Mouse (Mus musculus): ENCODE measurements around the gene Wipf1. TPM values are rescaled to one million over a fixed set of nuclear protein-coding genes. Genes with fewer than 3 reads are reported as not detected.

Gene Wipf1
- polyA plus RNA-seq, 1 experiment from 2014 or later, result 7.5 TPM

- H3K36me3 ChIP-seq (replicated peaks), result no peaks in the 10 kb centered on the region
- no peak overlapping the region for H3K27ac ChIP-seq
- H3K9me3 ChIP-seq, result no peaks in the 10 kb centered on the region
- 90% methylated on average over 6 of the region's 6 CpGs for WGBS
- no peaks in the 10 kb centered on the region for H3K27me3 ChIP-seq (ENCODE audit: poor library complexity, severe bottlenecking)
- no peaks in the 10 kb centered on the region for H3K4me1 ChIP-seq
- no peak for DNase-seq (ENCODE audit: extremely low spot score, low spot score)
- no peak overlapping the region for H3K4me3 ChIP-seq
Measured at GRCm38 (mm10) chr2:73469552-73469951, 60.0 kb downstream of the Wipf1 start.

DNA sequence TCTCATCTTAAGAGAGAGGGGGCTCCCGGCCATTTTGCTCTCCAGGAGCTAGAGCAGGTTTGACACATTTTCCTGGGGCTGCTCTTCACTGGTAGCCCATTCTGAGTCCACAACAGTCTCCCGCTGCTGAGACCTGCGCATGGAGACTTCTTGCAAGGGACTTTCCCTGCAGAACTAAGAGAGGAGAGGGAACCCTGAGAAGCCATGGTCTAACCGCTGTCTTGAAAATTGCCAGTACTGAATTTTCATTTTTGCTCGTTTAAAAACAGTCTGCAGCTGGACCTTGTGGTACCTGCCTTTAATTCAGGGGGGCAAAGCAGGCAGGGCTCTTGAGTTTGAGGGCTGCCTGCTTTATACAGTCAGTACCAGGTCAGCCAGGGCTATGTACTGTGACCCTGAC is 60.5 kb downstream of the Wipf1 start:
- 86% methylated on average over 5 of the region's 5 CpGs for WGBS
- Histone ChIP-seq H3K27me3 (ENCODE audit: poor library complexity, severe bottlenecking) (no peaks in the 10 kb centered on the region), H3K36me3 (replicated peaks) (no peaks in the 10 kb centered on the region), H3K9me3 (no peaks in the 10 kb centered on the region), H3K27ac (no peak overlapping the region), H3K4me3 (no peak overlapping the region), H3K4me1 (no peaks in the 10 kb centered on the region)
- no peak for DNase-seq (ENCODE audit: extremely low spot score, low spot score)

- Histone ChIP-seq H3K9me3 (no peaks in the 10 kb centered on the region), H3K36me3 (replicated peaks) (no peaks in the 10 kb centered on the region), H3K4me1 (no peaks in the 10 kb centered on the region), H3K27ac (no peak overlapping the region), H3K4me3 (no peak overlapping the region), H3K27me3 (ENCODE audit: poor library complexity, severe bottlenecking) (no peaks in the 10 kb centered on the region)
- WGBS, result 87% methylated on average over 7 of the region's 7 CpGs
- no peak for DNase-seq (ENCODE audit: extremely low spot score, low spot score)
Measured at GRCm38 (mm10) chr2:73467071-73467851, 62.3 kb downstream of the Wipf1 start.

DNA sequence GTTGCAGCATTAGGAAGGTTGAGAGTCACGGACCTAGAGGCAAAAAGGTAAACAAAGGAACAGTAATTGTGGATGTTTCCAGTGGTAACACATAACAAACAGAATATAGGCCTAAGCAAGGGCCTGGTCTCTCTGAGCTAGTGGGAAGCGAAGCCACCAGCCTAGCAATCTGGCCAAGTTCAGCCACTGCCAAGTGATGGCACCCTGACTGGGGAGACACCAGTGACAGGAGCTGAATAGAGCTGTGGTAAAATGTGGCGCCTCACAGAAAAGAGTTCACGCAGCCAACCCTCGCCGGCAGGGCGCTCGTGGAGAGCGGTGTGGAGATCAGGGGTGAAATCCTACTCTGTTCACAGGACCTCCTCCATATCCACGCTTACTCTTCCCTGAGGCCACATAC is 63.1 kb downstream of the Wipf1 start:
- 94% methylated on average over 10 of the region's 10 CpGs for WGBS
- H3K4me3 ChIP-seq, result no peak overlapping the region

DNA sequence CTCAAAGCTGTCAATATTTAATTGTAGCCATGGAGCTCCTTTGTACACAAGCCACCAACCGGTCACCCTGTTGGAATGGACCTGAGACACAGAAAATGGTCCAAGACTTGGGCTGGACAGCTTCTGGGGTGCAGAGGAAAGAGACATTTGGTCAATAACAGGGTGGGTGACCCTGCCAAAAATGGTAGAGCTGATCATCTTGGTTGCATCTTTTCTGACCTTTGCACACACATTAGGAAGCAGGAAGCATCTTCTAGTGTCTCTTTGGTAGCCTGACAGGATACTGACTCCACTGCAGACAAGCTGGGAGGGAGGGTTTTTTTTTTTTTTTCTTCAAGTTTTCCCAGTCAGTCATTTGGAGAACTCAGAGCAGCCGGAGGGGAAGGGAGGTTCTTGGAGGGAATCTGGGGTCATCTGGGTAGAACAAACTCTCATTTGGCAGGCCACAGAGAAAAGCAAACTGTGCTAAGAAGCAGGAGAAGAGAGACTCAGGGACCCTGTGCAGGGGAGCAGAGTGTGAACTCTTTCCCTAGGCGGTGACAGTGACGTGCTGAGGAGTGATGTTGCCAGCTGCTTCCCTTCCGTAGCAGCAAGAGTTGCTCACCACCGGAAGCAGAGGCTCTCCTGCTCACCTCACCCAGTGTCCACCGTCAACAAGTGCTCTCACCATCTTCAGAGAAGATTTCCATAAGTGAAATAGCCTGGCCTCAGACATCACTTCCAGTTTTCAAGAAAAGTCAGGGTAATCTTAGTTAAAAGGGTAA is 65.9 kb downstream of the Wipf1 start:
- no peak overlapping the region for H3K27ac ChIP-seq
- H3K36me3 ChIP-seq (replicated peaks), result no peaks in the 10 kb centered on the region
- no peaks in the 10 kb centered on the region for H3K27me3 ChIP-seq (ENCODE audit: poor library complexity, severe bottlenecking)
- H3K4me1 ChIP-seq, result 0 out of 2 replicates have a peak, but pooled peaks cover 3% of the 10 kb centered on the region
- H3K4me3 ChIP-seq, result no peak overlapping the region
- no peak for DNase-seq (ENCODE audit: extremely low spot score, low spot score)
- WGBS, result 69% methylated on average over 7 of the region's 7 CpGs
- H3K9me3 ChIP-seq, result no peaks in the 10 kb centered on the region

More for the DNA sequence above, 63.1 kb downstream of the Wipf1 start:
- Histone ChIP-seq H3K9me3 (no peaks in the 10 kb centered on the region), H3K27me3 (ENCODE audit: poor library complexity, severe bottlenecking) (no peaks in the 10 kb centered on the region), H3K27ac (no peak overlapping the region), H3K4me1 (no peaks in the 10 kb centered on the region), H3K36me3 (replicated peaks) (no peaks in the 10 kb centered on the region)
- no peak for DNase-seq (ENCODE audit: extremely low spot score, low spot score)

GRCm38 (mm10) chr2:73462757-73463339 is 66.7 kb downstream of the Wipf1 start:
- Histone ChIP-seq H3K4me1 (0 out of 2 replicates have a peak, but pooled peaks cover 3% of the 10 kb centered on the region), H3K4me3 (no peak overlapping the region), H3K27ac (no peak overlapping the region), H3K9me3 (no peaks in the 10 kb centered on the region), H3K36me3 (replicated peaks) (no peaks in the 10 kb centered on the region), H3K27me3 (ENCODE audit: poor library complexity, severe bottlenecking) (no peaks in the 10 kb centered on the region)
- DNase-seq (ENCODE audit: extremely low spot score, low spot score), result no peak
- 91% methylated on average over 12 of the region's 12 CpGs for WGBS

DNA sequence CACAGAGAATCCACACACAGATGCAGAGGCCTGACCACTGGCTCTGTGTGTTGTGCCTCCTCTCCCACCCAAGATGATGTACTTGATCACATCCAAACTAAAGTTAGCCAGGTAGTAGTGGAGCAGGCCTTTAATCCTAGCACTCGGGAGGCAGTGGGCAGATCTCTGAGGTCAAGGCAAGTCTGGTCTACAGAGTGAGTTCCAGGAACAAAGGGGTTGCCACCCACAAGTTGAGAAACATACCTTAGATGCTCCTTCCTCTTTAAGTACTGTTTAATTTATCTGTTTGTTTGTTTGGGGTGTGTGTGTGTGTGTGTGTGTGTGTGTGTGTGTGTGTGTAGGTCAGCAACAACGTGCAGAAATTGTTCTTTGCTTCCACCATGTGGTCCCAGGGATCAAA is 67.3 kb downstream of the Wipf1 start:
- H3K9me3 ChIP-seq, result no peaks in the 10 kb centered on the region
- no peaks in the 10 kb centered on the region for H3K36me3 ChIP-seq (replicated peaks)
- no peak overlapping the region for H3K27ac ChIP-seq
- no peaks in the 10 kb centered on the region for H3K27me3 ChIP-seq (ENCODE audit: poor library complexity, severe bottlenecking)
- WGBS, result 80% methylated on average over 2 of the region's 2 CpGs
- H3K4me1 ChIP-seq, result 0 out of 2 replicates have a peak, but pooled peaks cover 3% of the 10 kb centered on the region
- DNase-seq (ENCODE audit: extremely low spot score, low spot score), result no peak
- H3K4me3 ChIP-seq, result no peak overlapping the region

DNA sequence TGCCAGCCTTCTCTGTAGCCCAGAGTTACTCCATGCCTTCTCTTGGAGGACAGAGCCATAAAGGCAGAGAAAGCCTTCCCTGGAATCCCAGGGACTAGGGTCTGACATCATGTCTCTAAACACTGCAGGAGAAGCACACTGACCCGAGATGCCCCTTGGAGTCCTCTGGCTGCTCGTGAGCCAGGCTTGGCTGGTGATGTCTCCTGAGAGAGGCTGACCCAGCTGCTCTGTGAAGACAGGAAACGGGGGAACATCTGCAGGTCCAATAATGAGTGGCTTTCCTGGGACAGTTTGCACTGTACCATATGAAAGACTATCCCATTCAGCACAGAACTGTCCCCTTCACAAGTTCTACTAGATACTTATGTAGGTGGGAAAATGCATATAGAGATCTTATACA is 69.4 kb downstream of the Wipf1 start:
- Histone ChIP-seq H3K27me3 (ENCODE audit: poor library complexity, severe bottlenecking) (no peaks in the 10 kb centered on the region), H3K27ac (no peak overlapping the region), H3K9me3 (no peaks in the 10 kb centered on the region), H3K4me3 (no peak overlapping the region), H3K4me1 (0 out of 2 replicates have a peak, but pooled peaks cover 3% of the 10 kb centered on the region), H3K36me3 (replicated peaks) (no peaks in the 10 kb centered on the region)
- DNase-seq (ENCODE audit: extremely low spot score, low spot score), result no peak
- 69% methylated on average over 3 of the region's 3 CpGs for WGBS

GRCm38 (mm10) chr2:73459607-73460153 is 69.9 kb downstream of the Wipf1 start:
- H3K9me3 ChIP-seq, result no peaks in the 10 kb centered on the region
- no peak overlapping the region for H3K4me3 ChIP-seq
- H3K36me3 ChIP-seq (replicated peaks), result no peaks in the 10 kb centered on the region
- H3K4me1 ChIP-seq, result 0 out of 2 replicates have a peak, but pooled peaks cover 3% of the 10 kb centered on the region
- WGBS, result 92% methylated on average over 4 of the region's 4 CpGs
- H3K27me3 ChIP-seq (ENCODE audit: poor library complexity, severe bottlenecking), result no peaks in the 10 kb centered on the region
- no peak for DNase-seq (ENCODE audit: extremely low spot score, low spot score)
- no peak overlapping the region for H3K27ac ChIP-seq

- Histone ChIP-seq H3K4me1 (0 out of 2 replicates have a peak, but pooled peaks cover 3% of the 10 kb centered on the region), H3K9me3 (no peaks in the 10 kb centered on the region), H3K36me3 (replicated peaks) (no peaks in the 10 kb centered on the region), H3K27ac (no peak overlapping the region), H3K4me3 (no peak overlapping the region), H3K27me3 (ENCODE audit: poor library complexity, severe bottlenecking) (no peaks in the 10 kb centered on the region)
- WGBS, result 93% methylated on average over 6 of the region's 6 CpGs
- DNase-seq (ENCODE audit: extremely low spot score, low spot score), result no peak
Measured at GRCm38 (mm10) chr2:73456886-73457285, 72.6 kb downstream of the Wipf1 start.

GRCm38 (mm10) chr2:73456154-73456553 is 73.4 kb downstream of the Wipf1 start:
- WGBS, result 90% methylated on average over 3 of the region's 3 CpGs
- Histone ChIP-seq H3K36me3 (replicated peaks) (no peaks in the 10 kb centered on the region), H3K27ac (no peak overlapping the region)

DNA sequence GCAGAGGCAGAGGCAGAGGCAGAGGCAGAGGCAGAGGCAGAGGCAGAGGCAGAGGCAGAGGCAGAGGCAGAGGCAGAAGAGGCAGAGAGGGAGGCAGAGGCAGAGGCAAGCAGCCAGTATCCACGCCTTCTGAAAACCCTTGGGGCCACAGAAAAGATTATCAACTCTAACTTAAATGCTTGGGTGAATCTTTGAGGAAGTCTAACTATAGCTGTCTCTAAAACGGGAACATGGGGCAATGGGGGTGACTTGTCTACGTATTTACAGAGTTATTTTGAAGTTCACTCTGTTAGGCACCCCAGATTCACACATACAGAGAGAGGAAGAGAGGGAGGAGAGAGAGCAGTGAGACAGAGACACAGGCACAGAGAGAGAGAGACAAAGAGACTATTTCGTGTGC is 74.0 kb downstream of the Wipf1 start:
- no peak for DNase-seq (ENCODE audit: extremely low spot score, low spot score)
- Histone ChIP-seq H3K9me3 (no peaks in the 10 kb centered on the region), H3K4me3 (no peak overlapping the region), H3K27ac (no peak overlapping the region), H3K36me3 (replicated peaks) (no peaks in the 10 kb centered on the region), H3K27me3 (ENCODE audit: poor library complexity, severe bottlenecking) (no peaks in the 10 kb centered on the region), H3K4me1 (peaks cover 9% of the 10 kb centered on the region)
- WGBS, result 90% methylated on average over 4 of the region's 4 CpGs

More at GRCm38 (mm10) chr2:73456154-73456553, 73.4 kb downstream of the Wipf1 start:
- Histone ChIP-seq H3K4me3 (no peak overlapping the region), H3K9me3 (no peaks in the 10 kb centered on the region), H3K27me3 (ENCODE audit: poor library complexity, severe bottlenecking) (no peaks in the 10 kb centered on the region), H3K4me1 (peaks cover 3% of the 10 kb centered on the region; the same call in 1 of the 2 replicates)
- no peak for DNase-seq (ENCODE audit: extremely low spot score, low spot score)
